In genomic region chr10:93539775-93540430, GRCm38 (mm10) we compare ENCODE assay signal across 8 mouse cellular contexts. TPM values are rescaled to one million over a fixed set of nuclear protein-coding genes. Genes with fewer than 3 reads are reported as not detected.
DNase-seq lines count a peak whose midpoint lies in the region; ATAC-seq lines count a peak whose summit lies in the region.

TSS of gene Amdhd1 (minus strand) at chr10:93540033.

- H3K4me3 ChIP-seq in midbrain, embryonic 10.5 days, result peak within 1 kb of the TSS; percentile 53

- WGBS in midbrain, embryonic 10.5 days, result 4% methylated on average over 35 of the region's 35 CpGs

- H3K36me3 ChIP-seq in midbrain, embryonic 10.5 days, result no peaks in the 10 kb centered on the region

- ATAC-seq in inflammation-experienced regulatory T-cells, adult 6 months, result peak; percentile 80

- peaks cover 35% of the 10 kb centered on the region for H3K4me1 ChIP-seq in midbrain, embryonic 10.5 days

- intact Hi-C loops in gastrocnemius, postnatal 14 days (cut with DNase I; ENCODE audit: low total_unique reads), result loop anchor here (10.0 kb wide), 2 partner anchors 115 to 485 kb away; no protein-coding TSS in a partner anchor
- intact Hi-C loops in left cerebral cortex, postnatal 36 days (cut with DNase I), result no loop called here

- peak within 1 kb of the TSS; percentile 74 for H3K27ac ChIP-seq in midbrain, embryonic 10.5 days (replicated peaks)

- H3K9me3 ChIP-seq in midbrain, embryonic 10.5 days (replicated peaks), result no peaks in the 10 kb centered on the region

- peaks cover 48% of the 10 kb centered on the region for H3K27me3 ChIP-seq in midbrain, embryonic 10.5 days (ENCODE audit: low read depth, poor library complexity, severe bottlenecking)

- peak; percentile 86 to 95 for DNase-seq in adrenal gland, adult (ENCODE audit: inconsistent age in 2 of 2, low spot score in 1 of 2)
- peak; percentile 88 for DNase-seq in embryo, embryonic 10.5 days (ENCODE audit: low spot score)
- DNase-seq in gastrocnemius, postnatal 14 days, result peak; percentile 86
- DNase-seq in left cerebral cortex, postnatal 36 days (ENCODE audit: low spot score in 2 of 2), result peak; percentile 53 to 58
- DNase-seq in midbrain, embryonic 10.5 days (ENCODE audit: low spot score), result peak; percentile 89
- peak; percentile 26 to 39 for DNase-seq in right cerebral cortex, postnatal 36 days (ENCODE audit: low spot score in 2 of 2)
- DNase-seq in yolk sac, embryonic 10.5 days (ENCODE audit: low spot score), result peak; percentile 83

RNA-seq across cellular contexts. Expression of gene Amdhd1, which starts in this region (rescaled TPM):
- total RNA-seq in gastrocnemius, postnatal 14 days (2021), result not detected
- 1 to 10 TPM in 2 of 3 experiments, under 1 TPM in 1; 0.68 to 1.4 (median 1.1) TPM for polyA plus RNA-seq in inflammation-experienced regulatory T-cells, adult 6 months (2017; shearing (Covaris generic))
- total RNA-seq in left cerebral cortex, postnatal 36 days (2021), result under 1 TPM; 0.37 to 0.75 TPM
- 0.22 and 0.25 TPM in 2 replicates for polyA plus RNA-seq in midbrain, embryonic 10.5 days (2016; fragmentation: Nextera tagmentation; extraction: Ambion mirVana)

Comparison
In these comparisons a context has a peak if more than half of its experiments do, and no peak if none do; other contexts are left out.
1. Peak in every context shown above with its lines: DNase-seq, ATAC-seq, H3K4me3 ChIP-seq and H3K27ac ChIP-seq.
2. Peak in DNase-seq in gastrocnemius, postnatal 14 days; RNA of the gene not detected or under 1 TPM.
3. Peak in DNase-seq in left cerebral cortex, postnatal 36 days; RNA of the gene not detected or under 1 TPM.
4. Peak in DNase-seq, H3K4me3 ChIP-seq and H3K27ac ChIP-seq in midbrain, embryonic 10.5 days; RNA of the gene not detected or under 1 TPM.
5. DNase-seq: peak in every context shown above with its lines; median percentile 90 in adrenal gland, adult; 89 in midbrain, embryonic 10.5 days; 88 in embryo, embryonic 10.5 days; 86 in gastrocnemius, postnatal 14 days; 83 in yolk sac, embryonic 10.5 days; 56 in left cerebral cortex, postnatal 36 days; 32 in right cerebral cortex, postnatal 36 days.